Mouse (Mus musculus) heart, embryonic 14.5 days (tissue): ENCODE results near the gene Isg20l2. TPM values are rescaled to one million over a fixed set of nuclear protein-coding genes. Genes with fewer than 3 reads are reported as not detected.
A peak's percentile ranks its signal among the peaks of the same experiment; 100 is the strongest.

ENCODE experiments used
- ATAC-seq: fragments of 200-750 bp; cut with Nextera tagmentation; 2 replicates; pipeline ENCODE4 v1.8.0; 2017; ENCODE audit warnings: low read depth, moderate TSS enrichment; ENCODE audit not compliant: insufficient number of reproducible peaks, insufficient read depth, low FRiP score
- H3K27ac ChIP-seq, 2 experiments: fragments of 200-500 bp in 1 of 2; fragments of 300-500 bp in 1 of 2; sonication (generic) in 1 of 2; replicated peaks in 1 of 2; 2 replicates each; pipeline ENCODE4 v1.5.1; 2012 to 2014; ENCODE audit warnings: low read depth in 2 of 2, low read length in 2 of 2, control low read depth in 1 of 2, mild to moderate bottlenecking in 1 of 2, mixed read lengths in 1 of 2; ENCODE audit not compliant: control insufficient read depth in 1 of 2, insufficient read depth in 1 of 2
- H3K27me3 ChIP-seq: fragments of 300-500 bp; sonication (generic); 2 replicates; pipeline ENCODE4 v1.6.1; 2014; ENCODE audit warnings: mild to moderate bottlenecking, low read length, control low read depth; ENCODE audit not compliant: control insufficient read depth, insufficient read depth
- H3K36me3 ChIP-seq: fragments of 300-500 bp; sonication (generic); 2 replicates; pipeline ENCODE4 v1.6.1; 2014; ENCODE audit warnings: mild to moderate bottlenecking, control low read depth, low read length, mixed read lengths; ENCODE audit not compliant: control insufficient read depth, insufficient read depth
- H3K4me1 ChIP-seq, 2 experiments: fragments of 200-500 bp in 1 of 2; fragments of 300-500 bp in 1 of 2; sonication (generic) in 1 of 2; 2 replicates each; pipeline ENCODE4 v1.6.1; 2012 to 2014; ENCODE audit warnings: low read length in 2 of 2, control low read depth in 1 of 2, mixed read lengths in 1 of 2; ENCODE audit not compliant: control insufficient read depth in 2 of 2, insufficient read depth in 2 of 2
- H3K4me2 ChIP-seq: fragments of 300-500 bp; sonication (generic); 2 replicates; pipeline ENCODE4 v1.6.1; 2014; ENCODE audit warnings: mild to moderate bottlenecking, low read length
- H3K4me3 ChIP-seq, 2 experiments: fragments of 200-500 bp in 1 of 2; fragments of 300-500 bp in 1 of 2; sonication (generic) in 1 of 2; 2 replicates each; pipeline ENCODE4 v1.5.1; 2012 to 2014; ENCODE audit warnings: low read length in 2 of 2, mild to moderate bottlenecking in 2 of 2, control low read depth in 1 of 2, low read depth in 1 of 2, moderate library complexity in 1 of 2; ENCODE audit not compliant: control insufficient read depth in 1 of 2, insufficient read depth in 1 of 2
- H3K9ac ChIP-seq: fragments of 300-500 bp; sonication (generic); 2 replicates; pipeline ENCODE4 v1.6.1; 2014; ENCODE audit warnings: mild to moderate bottlenecking, low read length
- H3K9me3 ChIP-seq: fragments of 300-500 bp; sonication (generic); 2 replicates; pipeline ENCODE4 v1.6.1; 2016; ENCODE audit warnings: low read length, control low read depth; ENCODE audit not compliant: control insufficient read depth
- WGBS: fragments of 180-500 bp; shearing (Covaris S2); extraction: QIAGEN DNeasy Blood & Tissue Kit; methylation state at CpG from one replicate; pipeline ENCODE4 v1.1.7; 2014; 5-methylcytosine and 5-hydroxymethylcytosine counted together
- polyA plus RNA-seq: library from polyadenylated mRNA; unstranded; fragments of >200 nt; fragmentation: Nextera tagmentation; extraction: Ambion mirVana; gene quantifications from 2 replicates; pipeline ENCODE4 v1.2.1, GENCODE M21; 2014

The Isg20l2 gene
- polyA plus RNA-seq, 1 experiment from 2014 or later: 18.5 TPM

GRCm38 (mm10) chr3:87905880-87906485, 24.1 kb upstream of the Isg20l2 start, which contains the start of gene Hdgf:
Gene Hdgf, plus strand, starts transcription at chr3:87906321.
- H3K4me3 ChIP-seq: peak within 1 kb of the TSS; percentile 89 to 100
- no peaks in the 10 kb centered on the region for H3K27me3 ChIP-seq
- ATAC-seq: peak; percentile 94
- no peaks in the 10 kb centered on the region for H3K9me3 ChIP-seq
- WGBS: under 1% methylated on average over 43 of the region's 57 CpGs
- no peaks in the 10 kb centered on the region for H3K36me3 ChIP-seq
- H3K4me2 ChIP-seq: peak within 1 kb of the TSS; percentile 86
- peaks cover 23 to 35% of the 10 kb centered on the region in 2 experiments for H3K4me1 ChIP-seq
- H3K9ac ChIP-seq: peak within 1 kb of the TSS; percentile 99
- peak within 1 kb of the TSS; percentile 91 to 97 for H3K27ac ChIP-seq

GRCm38 (mm10) chr3:87906601-87906980, 23.5 kb upstream of the Isg20l2 start:
- Histone ChIP-seq H3K27ac (peak overlapping the region; percentile 91 to 97), H3K4me3 (peak overlapping the region; percentile 89 to 100), H3K9me3 (no peaks in the 10 kb centered on the region), H3K9ac (peak overlapping the region; percentile 99), H3K4me2 (peak overlapping the region; percentile 86), H3K4me1 (peaks cover 26 to 41% of the 10 kb centered on the region in 2 experiments), H3K27me3 (no peaks in the 10 kb centered on the region), H3K36me3 (no peaks in the 10 kb centered on the region)
- under 1% methylated on average over 40 of the region's 47 CpGs for WGBS
- ATAC-seq: peak; percentile 19

- Histone ChIP-seq H3K4me2 (peak overlapping the region; percentile 86), H3K27ac (peak overlapping the region; percentile 91 to 97), H3K9me3 (no peaks in the 10 kb centered on the region), H3K4me1 (peaks cover 26 to 41% of the 10 kb centered on the region in 2 experiments), H3K4me3 (peak overlapping the region; percentile 89 to 100), H3K27me3 (no peaks in the 10 kb centered on the region), H3K36me3 (no peaks in the 10 kb centered on the region), H3K9ac (peak overlapping the region; percentile 99)
- 0% methylated on average over 27 of the region's 27 CpGs for WGBS
- ATAC-seq: no peak
Observed at GRCm38 (mm10) chr3:87906981-87907857, 22.9 kb upstream of the Isg20l2 start.

GRCm38 (mm10) chr3:87907906-87908305, 22.2 kb upstream of the Isg20l2 start:
- Histone ChIP-seq H3K9me3 (no peaks in the 10 kb centered on the region), H3K4me3 (peak overlapping the region; percentile 89 to 100), H3K9ac (peak overlapping the region; percentile 99), H3K4me1 (peaks cover 26 to 41% of the 10 kb centered on the region in 2 experiments), H3K27ac (peak overlapping the region; percentile 91 to 97), H3K27me3 (no peaks in the 10 kb centered on the region), H3K36me3 (no peaks in the 10 kb centered on the region), H3K4me2 (peak overlapping the region; percentile 86)
- WGBS: 5% methylated on average over 1 of the region's 1 CpGs
- no peak for ATAC-seq

- H3K9me3 ChIP-seq: no peaks in the 10 kb centered on the region
- no peak for ATAC-seq
- H3K4me1 ChIP-seq: peaks cover 26 to 41% of the 10 kb centered on the region in 2 experiments
- no peaks in the 10 kb centered on the region for H3K27me3 ChIP-seq
- H3K4me2 ChIP-seq: peak overlapping the region; percentile 74
- peaks cover 14% of the 10 kb centered on the region for H3K36me3 ChIP-seq
- H3K9ac ChIP-seq: peak overlapping the region; percentile 68; the same call in 1 of the 2 replicates
- H3K27ac ChIP-seq: peak overlapping the region in 1 of 2 experiments; percentile 88; a peak in 3 of 4 replicates
- peak overlapping the region in 1 of 2 experiments; percentile 47; a peak in 1 of 4 replicates for H3K4me3 ChIP-seq
- 82% methylated on average over 2 of the region's 2 CpGs for WGBS
Observed at GRCm38 (mm10) chr3:87909381-87909780, 20.7 kb upstream of the Isg20l2 start.

GRCm38 (mm10) chr3:87909874-87910273, 20.2 kb upstream of the Isg20l2 start:
- Histone ChIP-seq H3K9ac (peak overlapping the region; percentile 68), H3K36me3 (peaks cover 19% of the 10 kb centered on the region), H3K9me3 (no peaks in the 10 kb centered on the region), H3K4me1 (peaks cover 26 to 41% of the 10 kb centered on the region in 2 experiments), H3K27ac (peak overlapping the region; percentile 59 to 88), H3K4me2 (peak overlapping the region; percentile 74), H3K4me3 (peak overlapping the region in 1 of 2 experiments; percentile 47; a peak in 2 of 4 replicates), H3K27me3 (no peaks in the 10 kb centered on the region)
- WGBS: 13% methylated on average over 4 of the region's 4 CpGs
- no peak for ATAC-seq

- peak overlapping the region; percentile 74 for H3K4me2 ChIP-seq
- no peaks in the 10 kb centered on the region for H3K9me3 ChIP-seq
- peaks cover 27% of the 10 kb centered on the region for H3K36me3 ChIP-seq
- peak overlapping the region; percentile 78 to 88 for H3K27ac ChIP-seq
- no peaks in the 10 kb centered on the region for H3K27me3 ChIP-seq
- H3K4me1 ChIP-seq: peaks cover 26 to 41% of the 10 kb centered on the region in 2 experiments
- H3K9ac ChIP-seq: peak overlapping the region; percentile 68
- 0 out of 2 replicates have a peak, but pooled peaks have one; percentile 12 for ATAC-seq
- H3K4me3 ChIP-seq: peak overlapping the region; percentile 46 to 47
- 6% methylated on average over 12 of the region's 12 CpGs for WGBS
Observed at GRCm38 (mm10) chr3:87910573-87911141, 19.5 kb upstream of the Isg20l2 start.
